Mouse (Mus musculus) olfactory bulb, adult 2 months (tissue): ENCODE data around the gene Cfap44.

Experiments used
- CTCF ChIP-seq: fragments of 200-500 bp; IDR thresholded peaks from 2 replicates; pipeline ENCODE4 v1.5.1; 2012; ENCODE audit warnings: low read depth, mild to moderate bottlenecking, low read length, moderate library complexity; ENCODE audit not compliant: insufficient read depth
- POLR2A ChIP-seq: fragments of 200-500 bp; IDR thresholded peaks from 2 replicates; pipeline ENCODE4 v1.6.1; 2012; ENCODE audit warnings: mild to moderate bottlenecking, low read depth, low read length, moderate library complexity; ENCODE audit not compliant: insufficient read depth

DNA sequence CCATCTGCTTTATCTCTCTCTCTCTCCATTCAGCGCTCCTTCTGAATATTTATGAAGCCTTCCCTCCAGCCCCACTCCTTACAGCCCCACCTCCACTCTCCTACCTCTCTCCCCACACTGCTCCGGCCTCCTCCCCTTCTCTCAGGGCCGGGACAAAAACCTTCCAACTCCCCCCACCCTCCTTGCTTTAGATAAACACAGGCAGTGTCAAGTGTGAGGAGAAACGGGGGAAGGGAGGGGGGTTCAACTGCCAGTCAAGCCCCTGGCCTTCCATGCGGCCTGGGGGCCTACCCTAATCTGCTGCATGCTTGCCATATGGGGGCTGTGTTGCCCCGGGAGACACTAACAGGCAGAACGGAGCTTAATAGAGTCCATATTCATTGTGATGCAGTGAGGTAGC, 136.2 kb downstream of the Cfap44 start:
- TF ChIP-seq CTCF (no peak), POLR2A (no peak)
